Mouse (Mus musculus) midbrain, embryonic 14.5 days (tissue): ENCODE results near the gene Abcc4. TPM values are rescaled to one million over a fixed set of nuclear protein-coding genes. Genes with fewer than 3 reads are reported as not detected.
A peak's percentile ranks its signal among the peaks of the same experiment; 100 is the strongest.

Source experiments
- ATAC-seq: fragments of 200-750 bp; cut with Nextera tagmentation; 2 replicates; pipeline ENCODE4 v1.8.0; 2017; ENCODE audit warnings: moderate number of reproducible peaks, moderate library complexity; ENCODE audit not compliant: low FRiP score, low TSS enrichment
- DNase-seq: peaks from one replicate; pipeline ENCODE4 v3.0.0-alpha.2; 2015
- H3K27ac ChIP-seq: fragments of 300-500 bp; sonication (generic); replicated peaks from 2 replicates; pipeline ENCODE4 v1.5.1; 2014; ENCODE audit warnings: mild to moderate bottlenecking, low read depth, low read length, moderate library complexity
- H3K27me3 ChIP-seq: fragments of 300-500 bp; sonication (generic); 2 replicates; pipeline ENCODE4 v1.6.1; 2014; ENCODE audit warnings: low read length, control low read depth, mixed read lengths; ENCODE audit not compliant: control insufficient read depth, insufficient read depth
- H3K36me3 ChIP-seq: fragments of 300-500 bp; sonication (generic); 2 replicates; pipeline ENCODE4 v1.6.1; 2014; ENCODE audit warnings: low read length, control low read depth; ENCODE audit not compliant: control insufficient read depth, insufficient read depth
- H3K4me1 ChIP-seq: fragments of 300-500 bp; sonication (generic); 2 replicates; pipeline ENCODE4 v1.6.1; 2014; ENCODE audit warnings: mild to moderate bottlenecking, antibody characterized with exemption, low read length, control low read depth; ENCODE audit not compliant: control insufficient read depth, insufficient read depth
- H3K4me2 ChIP-seq: fragments of 300-500 bp; sonication (generic); 2 replicates; pipeline ENCODE4 v1.6.1; 2014; ENCODE audit warnings: mild to moderate bottlenecking, low read length, moderate library complexity
- H3K4me3 ChIP-seq: fragments of 300-500 bp; sonication (generic); replicated peaks from 2 replicates; pipeline ENCODE4 v1.5.1; 2014; ENCODE audit warnings: low read depth, low read length
- H3K9ac ChIP-seq: fragments of 300-500 bp; sonication (generic); replicated peaks from 2 replicates; pipeline ENCODE4 v1.6.1; 2014; ENCODE audit warnings: mild to moderate bottlenecking, low read length, moderate library complexity
- H3K9me3 ChIP-seq: fragments of 300-500 bp; sonication (generic); 2 replicates; pipeline ENCODE4 v1.6.1; 2016; ENCODE audit warnings: low read length, control low read depth, mixed read lengths; ENCODE audit not compliant: control insufficient read depth
- WGBS: fragments of 180-500 bp; shearing (Covaris S2); extraction: QIAGEN DNeasy Blood & Tissue Kit; methylation state at CpG from one replicate; pipeline ENCODE4 v1.1.7; 2014; 5-methylcytosine and 5-hydroxymethylcytosine counted together
- polyA plus RNA-seq: library from polyadenylated mRNA; unstranded; fragments of >200 nt; fragmentation: Nextera tagmentation; extraction: Ambion mirVana; gene quantifications from 2 replicates; pipeline ENCODE4 v1.2.1, GENCODE M21; 2014

The Abcc4 gene
- polyA plus RNA-seq, 1 experiment from 2014 or later: 2.1 TPM

- DNase-seq (no peak), ATAC-seq (no peak)
- Histone ChIP-seq H3K9ac (no peak overlapping the region), H3K27me3 (no peaks in the 10 kb centered on the region), H3K27ac (no peak overlapping the region), H3K9me3 (no peaks in the 10 kb centered on the region), H3K36me3 (no peaks in the 10 kb centered on the region), H3K4me3 (no peak overlapping the region), H3K4me2 (no peak overlapping the region), H3K4me1 (no peaks in the 10 kb centered on the region)
- 98% methylated on average over 6 of the region's 6 CpGs for WGBS
These were observed 220.4 kb downstream of the Abcc4 start for GRCm38 (mm10) chr14:118485646-118486045.

DNA sequence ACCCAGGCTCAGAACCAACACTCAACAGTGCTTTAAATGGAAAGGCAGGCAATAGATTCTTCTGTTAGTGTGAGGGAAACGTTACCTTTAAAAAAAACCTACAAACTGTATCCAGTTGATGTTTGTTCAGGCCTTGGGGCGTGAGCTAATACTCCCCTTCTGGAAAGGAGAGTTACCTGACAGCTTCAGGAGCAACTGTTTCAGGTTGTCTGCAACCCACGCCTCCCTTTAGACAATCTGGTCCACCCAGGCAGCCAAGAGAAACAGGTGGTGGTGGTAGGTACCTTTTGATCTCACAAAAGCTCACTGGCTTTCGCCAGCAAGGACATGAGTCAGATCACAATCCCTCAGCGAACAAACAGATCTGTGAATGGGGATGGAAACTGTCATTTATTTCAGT is 223.7 kb downstream of the Abcc4 start:
- no peak for ATAC-seq

DNA sequence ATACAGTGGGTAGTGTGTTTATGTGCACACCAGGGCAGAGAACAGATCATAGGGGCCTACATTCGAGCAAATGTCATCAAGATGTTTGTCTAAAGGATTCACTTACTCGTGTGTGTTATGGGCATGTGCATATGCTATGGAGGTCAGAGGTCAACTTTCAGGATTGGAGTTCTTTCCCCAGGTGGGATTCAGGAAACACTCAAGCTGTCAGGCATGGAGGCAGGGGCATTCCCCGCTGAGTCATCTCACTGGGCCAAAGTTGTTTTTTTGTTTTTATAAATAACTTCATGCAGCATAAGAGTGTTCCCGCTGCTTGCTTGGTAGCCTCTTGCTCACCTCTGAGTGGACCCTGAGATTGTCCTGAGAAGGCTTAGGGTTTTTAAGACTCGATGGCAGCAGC is 224.2 kb downstream of the Abcc4 start:
- 83% methylated on average over 5 of the region's 5 CpGs for WGBS

More for the DNA sequence above, 223.7 kb downstream of the Abcc4 start:
- Histone ChIP-seq H3K4me2 (no peak overlapping the region), H3K4me3 (no peak overlapping the region), H3K4me1 (no peaks in the 10 kb centered on the region), H3K36me3 (no peaks in the 10 kb centered on the region), H3K27ac (no peak overlapping the region), H3K9me3 (no peaks in the 10 kb centered on the region), H3K9ac (no peak overlapping the region), H3K27me3 (no peaks in the 10 kb centered on the region)
- WGBS: 94% methylated on average over 5 of the region's 5 CpGs
- no peak for DNase-seq

DNA sequence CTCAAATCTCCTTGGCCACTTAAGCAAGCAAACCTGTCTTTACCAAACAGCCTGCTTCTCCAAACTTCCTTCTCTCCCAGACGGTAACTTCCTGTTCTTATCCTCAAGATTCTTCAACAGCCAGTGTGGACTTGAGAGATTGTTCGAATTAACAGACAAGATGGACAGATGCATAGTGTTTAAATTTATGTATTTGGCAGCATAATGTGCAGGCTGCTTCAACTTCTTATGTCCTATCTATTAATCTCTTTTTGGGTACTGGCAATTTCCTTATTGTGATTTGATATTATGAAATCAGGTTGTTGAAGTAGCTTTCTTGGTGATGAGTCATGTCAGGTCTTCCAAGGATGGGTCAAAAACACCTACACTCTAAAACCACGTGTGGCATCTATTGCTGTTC is 229.7 kb downstream of the Abcc4 start:
- peaks cover 9% of the 10 kb centered on the region; the same call in 1 of the 2 replicates for H3K4me1 ChIP-seq
- H3K9me3 ChIP-seq: no peaks in the 10 kb centered on the region
- H3K27me3 ChIP-seq: peaks cover 14% of the 10 kb centered on the region
- no peak overlapping the region for H3K27ac ChIP-seq
- DNase-seq: no peak
- no peak for ATAC-seq
- H3K4me2 ChIP-seq: no peak overlapping the region
- 94% methylated on average over 3 of the region's 3 CpGs for WGBS
- H3K36me3 ChIP-seq: no peaks in the 10 kb centered on the region
- no peak overlapping the region for H3K9ac ChIP-seq
- H3K4me3 ChIP-seq: no peak overlapping the region

More for the DNA sequence above, 224.2 kb downstream of the Abcc4 start:
- H3K4me2 ChIP-seq: no peak overlapping the region
- ATAC-seq (no peak), DNase-seq (no peak)
- H3K4me3 ChIP-seq: no peak overlapping the region
- no peak overlapping the region for H3K27ac ChIP-seq
- H3K36me3 ChIP-seq: no peaks in the 10 kb centered on the region
- H3K9ac ChIP-seq: no peak overlapping the region
- no peaks in the 10 kb centered on the region for H3K27me3 ChIP-seq
- no peaks in the 10 kb centered on the region for H3K4me1 ChIP-seq
- no peaks in the 10 kb centered on the region for H3K9me3 ChIP-seq

- H3K4me1 ChIP-seq: peaks cover 9% of the 10 kb centered on the region; the same call in 1 of the 2 replicates
- H3K4me2 ChIP-seq: peak overlapping the region; percentile 89
- WGBS: 44% methylated on average over 7 of the region's 7 CpGs
- ATAC-seq (no peak; the same call in 1 of the 2 replicates), DNase-seq (no peak)
- no peak overlapping the region for H3K9ac ChIP-seq
- H3K4me3 ChIP-seq: no peak overlapping the region
- no peak overlapping the region for H3K27ac ChIP-seq
- peaks cover 14% of the 10 kb centered on the region for H3K27me3 ChIP-seq
- H3K9me3 ChIP-seq: no peaks in the 10 kb centered on the region
- no peaks in the 10 kb centered on the region for H3K36me3 ChIP-seq
These were observed 230.9 kb downstream of the Abcc4 start for GRCm38 (mm10) chr14:118475100-118475454.

DNA sequence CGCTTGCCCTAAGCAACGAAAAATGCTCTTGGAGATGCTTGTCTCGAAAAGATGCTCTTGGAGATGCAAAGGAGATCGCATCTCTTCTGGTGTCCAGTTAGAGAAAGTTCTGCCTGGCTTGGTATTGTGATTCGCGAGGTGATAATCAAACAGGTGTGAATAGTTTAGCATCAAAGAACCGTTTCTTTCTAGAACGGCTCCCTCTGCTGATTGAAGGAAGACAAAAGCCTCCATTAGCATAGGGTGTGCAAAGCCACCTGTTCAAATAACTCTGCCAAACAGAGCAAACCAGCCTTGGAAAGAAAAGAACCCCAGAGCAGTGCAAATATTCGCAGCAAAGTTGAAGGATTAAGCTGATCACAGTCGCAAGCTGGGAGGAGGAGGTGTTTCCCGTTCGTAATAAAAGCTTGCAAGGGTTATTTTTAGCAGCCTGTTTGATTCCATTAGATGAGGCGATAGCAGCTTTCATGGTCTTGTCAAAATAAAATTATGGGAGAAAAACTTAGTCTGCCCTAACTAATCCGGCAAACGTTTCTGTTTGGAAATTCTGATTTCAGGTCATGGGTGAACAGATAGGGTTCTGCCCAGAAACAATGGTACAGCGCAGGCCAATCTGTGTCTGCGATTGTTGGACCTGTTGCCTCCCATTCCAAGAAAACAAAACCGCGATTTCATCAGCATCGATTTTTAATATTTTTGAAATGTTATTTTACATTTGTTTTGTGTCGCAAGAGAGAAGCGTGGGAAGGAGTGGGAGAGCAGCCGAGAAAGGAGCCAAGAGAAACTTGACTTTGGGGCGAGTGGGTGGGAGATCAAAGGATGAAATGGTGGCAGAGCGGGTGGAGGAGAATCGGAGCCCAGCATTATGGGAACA is 231.6 kb downstream of the Abcc4 start:
- DNase-seq (peak; percentile 65), ATAC-seq (no peak)
- Histone ChIP-seq H3K4me1 (peaks cover 9% of the 10 kb centered on the region; the same call in 1 of the 2 replicates), H3K9ac (peak overlapping the region; percentile 50; the same call in 1 of the 2 replicates), H3K4me3 (peak overlapping the region; percentile 49), H3K4me2 (peak overlapping the region; percentile 89), H3K36me3 (no peaks in the 10 kb centered on the region), H3K9me3 (no peaks in the 10 kb centered on the region), H3K27ac (0 out of 2 replicates have a peak overlapping the region, but pooled peaks have one; percentile 3), H3K27me3 (peaks cover 14% of the 10 kb centered on the region)
- 9% methylated on average over 26 of the region's 26 CpGs for WGBS

DNA sequence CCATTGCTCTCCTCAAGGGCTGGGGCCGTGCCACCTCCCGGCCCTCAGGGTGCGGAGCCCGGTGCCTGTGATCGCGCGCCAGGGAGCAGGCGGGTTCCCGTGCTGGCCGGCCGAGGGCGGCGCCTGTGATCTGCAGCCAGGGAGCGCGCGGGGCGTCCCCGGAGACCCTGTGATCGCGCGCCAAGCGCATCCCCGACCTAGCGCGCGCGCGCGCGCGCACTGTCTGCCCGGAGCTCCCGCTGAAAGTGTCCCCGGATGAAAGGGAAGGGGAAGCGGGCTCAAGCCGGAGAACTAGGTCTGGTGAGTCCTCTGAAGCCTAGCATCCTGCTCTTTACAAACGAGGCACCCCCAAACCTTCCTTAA is 232.2 kb downstream of the Abcc4 start:
- Histone ChIP-seq H3K4me2 (peak overlapping the region; percentile 89), H3K9me3 (no peaks in the 10 kb centered on the region), H3K4me1 (peaks cover 9% of the 10 kb centered on the region; the same call in 1 of the 2 replicates), H3K4me3 (peak overlapping the region; percentile 49), H3K36me3 (no peaks in the 10 kb centered on the region), H3K9ac (peak overlapping the region; percentile 50), H3K27ac (0 out of 2 replicates have a peak overlapping the region, but pooled peaks have one; percentile 3), H3K27me3 (peaks cover 14% of the 10 kb centered on the region)
- DNase-seq (peak; percentile 86), ATAC-seq (peak; percentile 71)
- WGBS: under 1% methylated on average over 37 of the region's 37 CpGs

DNA sequence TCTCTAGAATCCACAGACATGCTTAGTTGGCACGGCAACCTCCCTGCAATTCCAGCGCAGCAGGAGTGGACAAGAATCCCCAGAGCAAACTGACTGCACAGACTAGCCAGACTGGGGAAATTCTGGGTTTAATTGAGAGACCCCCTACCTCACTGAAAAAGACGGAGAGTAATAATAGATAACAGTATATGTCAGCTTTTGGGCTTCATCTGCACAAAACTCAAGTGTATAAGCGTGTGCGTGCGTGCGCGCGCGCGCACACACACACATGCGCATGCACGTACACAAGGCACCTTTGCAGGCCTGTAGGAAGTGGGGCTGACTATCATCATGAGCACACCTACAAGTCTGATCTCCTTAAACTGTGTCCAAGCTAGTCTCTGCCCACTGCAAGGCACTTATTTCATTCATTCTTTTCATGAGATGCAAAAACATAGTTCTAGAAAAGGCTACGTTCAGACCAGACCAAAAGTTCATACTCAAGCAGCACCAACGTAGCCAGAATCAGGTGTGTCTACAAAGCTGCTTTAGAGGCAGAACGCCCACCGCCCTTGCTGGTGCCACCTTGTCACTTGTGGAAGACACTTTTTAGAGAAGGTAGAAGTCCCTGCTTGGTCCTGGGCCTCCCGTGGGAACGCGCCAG is 232.7 kb downstream of the Abcc4 start:
- H3K27ac ChIP-seq: no peak overlapping the region
- DNase-seq (peak; percentile 74), ATAC-seq (0 out of 2 replicates have a peak, but pooled peaks have one; percentile 51)
- peak overlapping the region; percentile 49 for H3K4me3 ChIP-seq
- H3K27me3 ChIP-seq: peaks cover 14% of the 10 kb centered on the region
- no peaks in the 10 kb centered on the region for H3K9me3 ChIP-seq
- peak overlapping the region; percentile 50 for H3K9ac ChIP-seq
- H3K4me1 ChIP-seq: peaks cover 9% of the 10 kb centered on the region; the same call in 1 of the 2 replicates
- H3K36me3 ChIP-seq: no peaks in the 10 kb centered on the region
- peak overlapping the region; percentile 89 for H3K4me2 ChIP-seq
- 4% methylated on average over 20 of the region's 20 CpGs for WGBS
